Mouse (Mus musculus) natural killer cell, adult 2 months (primary cell): ENCODE measurements at regions not wholly inside any gene's neighbourhood (a gene's known extent, or its start where the extent isn't known, plus 50 kb on each side); places are given as distances from the start of the nearest gene placed in this dataset.

Source experiments
- DNase-seq, 2 experiments: peaks; one replicate each; pipeline ENCODE4 v3.0.0; 2022; ENCODE audit warnings: low spot score in 2 of 2

- DNase-seq, result no peak
Observed at GRCm38 (mm10) chr3:18653557-18653956, 705.3 kb downstream of the Cypt12 start.

- no peak for DNase-seq
Observed at GRCm38 (mm10) chr3:18665738-18666137, 717.5 kb downstream of the Cypt12 start.

- DNase-seq, result no peak
Observed at GRCm38 (mm10) chr3:18667726-18668125, 719.5 kb downstream of the Cypt12 start.

GRCm38 (mm10) chr3:18668936-18669335, 720.7 kb downstream of the Cypt12 start:
- no peak for DNase-seq

- no peak for DNase-seq
Observed at GRCm38 (mm10) chr3:18670203-18670700, 722.0 kb downstream of the Cypt12 start.

GRCm38 (mm10) chr3:18671681-18672080, 723.5 kb downstream of the Cypt12 start:
- DNase-seq, result no peak

- no peak for DNase-seq
Observed at GRCm38 (mm10) chr3:18683346-18684101, 735.3 kb downstream of the Cypt12 start.

GRCm38 (mm10) chr3:18695113-18695792, 747.0 kb downstream of the Cypt12 start:
- no peak for DNase-seq

- no peak for DNase-seq
Observed at GRCm38 (mm10) chr3:18696981-18697660, 748.9 kb downstream of the Cypt12 start.

- no peak for DNase-seq
Observed at GRCm38 (mm10) chr3:18698106-18698505, 749.9 kb downstream of the Cypt12 start.

- no peak for DNase-seq
Observed at GRCm38 (mm10) chr3:18705165-18705564, 757.0 kb downstream of the Cypt12 start.

- DNase-seq, result no peak
Observed at GRCm38 (mm10) chr3:18705756-18706155, 757.5 kb downstream of the Cypt12 start.

- DNase-seq, result no peak
Observed at GRCm38 (mm10) chr3:18706356-18706755, 758.1 kb downstream of the Cypt12 start.

GRCm38 (mm10) chr3:18707730-18708129, 759.5 kb downstream of the Cypt12 start:
- no peak for DNase-seq

- no peak for DNase-seq
Observed at GRCm38 (mm10) chr3:18711661-18712060, 763.5 kb downstream of the Cypt12 start.

GRCm38 (mm10) chr3:18713986-18714385, 765.8 kb downstream of the Cypt12 start:
- DNase-seq, result no peak

- no peak for DNase-seq
Observed at GRCm38 (mm10) chr3:18714968-18715630, 766.9 kb downstream of the Cypt12 start.

GRCm38 (mm10) chr3:18715776-18716175, 767.6 kb downstream of the Cypt12 start:
- DNase-seq, result no peak

GRCm38 (mm10) chr3:18725507-18725906, 777.3 kb downstream of the Cypt12 start:
- no peak for DNase-seq

- DNase-seq, result no peak
Observed at GRCm38 (mm10) chr3:18731251-18731650, 783.0 kb downstream of the Cypt12 start.

GRCm38 (mm10) chr3:18731674-18732073, 783.5 kb downstream of the Cypt12 start:
- no peak for DNase-seq

GRCm38 (mm10) chr3:18733540-18733939, 785.3 kb downstream of the Cypt12 start:
- DNase-seq, result no peak
